Mouse (Mus musculus) natural killer cell, adult 2 months (primary cell): ENCODE results near the gene Rexo4.

Source experiments
- DNase-seq, 2 experiments: peaks; one replicate each; pipeline ENCODE4 v3.0.0; 2022; ENCODE audit warnings: low spot score in 2 of 2

Rexo4 gene

GRCm38 (mm10) chr2:26963923-26964723 is at the start of gene Rexo4:
Gene Rexo4 (minus strand): TSS chr2:26964386.
- DNase-seq, result peak; percentile 94

GRCm38 (mm10) chr2:27009714-27010244 is 45.6 kb upstream of the Rexo4 start, which contains the start of gene Cacfd1:
Gene Cacfd1 (plus strand): TSS chr2:27009926.
- peak; percentile 84 to 88 for DNase-seq

DNA sequence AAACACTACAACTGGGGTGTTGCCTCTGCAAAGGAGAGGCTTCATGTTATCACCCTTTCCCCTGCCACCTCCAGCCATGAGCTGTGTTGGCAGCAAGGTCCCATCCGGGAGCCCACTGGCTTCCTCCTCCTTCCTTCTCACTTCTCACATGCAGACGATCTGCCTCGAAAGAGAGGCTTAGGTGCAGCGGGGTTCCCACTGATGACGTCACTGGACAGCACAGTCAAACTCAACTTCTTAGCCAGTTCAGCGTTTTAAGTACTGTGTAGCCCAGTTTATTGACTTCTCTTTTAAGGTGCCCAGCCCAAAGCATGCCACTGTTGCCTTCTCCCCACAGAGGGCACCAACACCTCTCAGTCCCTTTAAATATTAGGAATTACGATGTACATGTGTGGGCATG is 43.5 kb upstream of the Rexo4 start:
- DNase-seq, result no peak

DNA sequence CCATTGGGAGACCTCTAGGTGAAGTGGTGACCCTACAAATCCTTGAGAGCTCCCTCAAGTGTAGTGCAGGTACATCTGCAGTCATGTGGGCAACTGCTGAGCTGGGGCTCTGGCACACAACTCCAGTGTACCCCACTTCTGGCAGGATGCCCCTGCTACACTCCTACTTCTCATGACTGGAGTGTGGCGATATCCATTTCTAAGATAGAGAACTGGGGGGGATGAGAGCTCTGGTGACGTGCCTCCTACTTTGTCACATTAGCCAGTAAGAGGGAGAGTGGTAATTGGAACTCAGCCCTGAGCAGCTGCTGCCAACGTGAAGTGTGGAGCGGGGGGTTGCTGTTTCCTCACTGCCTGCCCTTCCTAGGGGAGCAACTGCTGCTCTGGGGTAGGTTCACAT is 42.1 kb upstream of the Rexo4 start:
- DNase-seq, result no peak

GRCm38 (mm10) chr2:26997993-26998392 is 33.8 kb upstream of the Rexo4 start:
- no peak for DNase-seq

- no peak for DNase-seq
These were observed 33.3 kb upstream of the Rexo4 start for GRCm38 (mm10) chr2:26997498-26997897.

- no peak for DNase-seq
These were observed 29.8 kb upstream of the Rexo4 start for GRCm38 (mm10) chr2:26993936-26994335.

DNA sequence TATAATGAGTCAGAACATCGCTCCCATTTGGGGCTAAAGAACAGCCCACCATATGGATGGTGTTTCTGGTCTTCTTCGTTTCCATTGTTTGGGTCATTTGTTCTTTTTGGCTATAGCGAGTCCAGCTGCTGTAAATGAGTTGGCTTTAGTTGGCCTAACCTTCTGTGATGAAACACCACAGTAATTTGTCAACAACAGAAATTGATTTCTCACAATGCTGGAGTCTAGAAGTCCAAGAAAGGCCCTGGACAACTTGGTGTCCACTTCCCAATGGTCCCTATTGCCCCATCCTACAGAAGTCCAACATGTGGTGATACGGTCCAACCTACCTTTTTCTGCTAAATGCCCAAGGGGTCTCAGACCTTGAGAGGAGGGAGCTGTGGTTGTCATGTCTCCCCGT is 20.5 kb upstream of the Rexo4 start:
- DNase-seq, result no peak

- no peak for DNase-seq
These were observed 20.0 kb upstream of the Rexo4 start for GRCm38 (mm10) chr2:26984179-26984578.

- no peak for DNase-seq
These were observed 16.2 kb upstream of the Rexo4 start for GRCm38 (mm10) chr2:26980361-26980760.

GRCm38 (mm10) chr2:26973960-26974359 is 9.8 kb upstream of the Rexo4 start:
- DNase-seq, result peak in 1 of 2 experiments; percentile 48

DNA sequence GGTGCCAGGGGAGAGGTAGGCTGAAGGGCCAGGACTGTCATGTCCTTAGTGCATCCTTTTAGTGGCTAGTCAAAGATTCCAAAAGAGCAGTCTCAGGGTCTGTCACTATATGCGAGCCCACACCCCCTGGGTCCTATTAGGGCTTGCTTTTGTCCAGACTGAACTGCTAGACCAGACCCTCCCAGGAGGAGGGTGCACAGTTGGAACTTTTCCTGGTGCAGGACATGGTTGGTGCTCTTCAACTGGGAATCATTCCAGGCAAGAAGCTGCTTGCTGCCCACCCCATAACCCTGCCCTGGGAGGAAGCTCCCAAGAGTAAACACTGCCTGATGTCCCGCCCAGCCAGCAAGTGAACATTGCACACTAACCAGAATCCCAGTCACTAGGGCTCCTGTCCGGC is 8.9 kb upstream of the Rexo4 start, which contains the start of gene Adamts13:
Gene Adamts13, plus strand, starts transcription at position 301 of the 400 bp plus-strand sequence.
- no peak for DNase-seq

- no peak for DNase-seq
These were observed 3.1 kb upstream of the Rexo4 start for GRCm38 (mm10) chr2:26967262-26967661.

- DNase-seq, result no peak
These were observed 661 bp upstream of the Rexo4 start for GRCm38 (mm10) chr2:26964724-26965370.

DNA sequence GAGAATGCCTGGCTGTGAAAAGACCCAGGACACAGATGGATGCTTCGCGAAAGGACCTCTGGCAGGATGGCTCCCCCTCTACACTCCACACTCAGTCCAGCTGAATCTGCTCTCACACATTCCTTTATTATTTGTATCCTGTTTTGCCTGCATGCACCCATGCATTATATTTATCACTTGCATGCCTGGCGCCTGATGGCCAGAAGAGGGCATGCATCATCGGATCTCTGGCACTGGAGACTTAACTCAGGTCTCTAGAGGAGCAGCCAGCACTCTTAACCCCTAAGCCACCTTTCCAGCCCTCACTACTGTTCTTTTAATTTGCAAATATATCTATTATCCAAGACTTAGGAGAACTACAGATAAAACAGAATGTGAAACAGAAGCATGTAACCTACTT is 3.4 kb downstream of the Rexo4 start:
- DNase-seq, result no peak

GRCm38 (mm10) chr2:26957488-26957859 is 6.7 kb downstream of the Rexo4 start:
- no peak for DNase-seq

DNA sequence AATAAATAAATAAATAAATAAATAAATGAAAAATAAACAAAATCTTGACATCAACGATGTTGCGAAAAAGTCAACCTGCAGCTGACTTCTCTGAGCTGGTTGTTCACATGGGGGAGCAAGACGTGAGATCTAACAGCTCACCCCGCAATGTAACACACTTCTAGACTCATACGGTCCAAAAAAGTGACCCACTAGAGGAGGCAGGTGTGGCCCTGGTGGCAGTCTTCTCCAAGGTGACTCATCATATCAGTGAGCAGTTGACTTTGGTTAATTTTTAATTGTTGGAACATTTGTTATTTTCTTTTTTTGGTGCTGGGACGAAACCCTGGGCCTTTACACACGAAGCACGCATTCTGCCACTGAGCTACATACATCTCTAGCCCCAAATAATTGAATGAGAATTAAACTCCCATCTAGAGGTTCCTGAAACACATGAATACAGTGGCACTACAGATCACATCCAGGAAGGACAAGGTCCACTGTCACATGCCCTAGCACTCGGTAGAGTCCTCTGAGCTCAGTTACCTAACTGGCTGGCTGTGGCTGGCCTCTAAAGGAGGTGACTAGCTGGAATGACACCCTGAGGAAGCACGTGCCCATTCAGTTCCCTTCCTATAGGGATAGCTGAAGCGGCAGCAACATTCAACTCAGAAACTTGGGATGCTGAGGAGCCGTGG is 7.2 kb downstream of the Rexo4 start:
- DNase-seq, result no peak

DNA sequence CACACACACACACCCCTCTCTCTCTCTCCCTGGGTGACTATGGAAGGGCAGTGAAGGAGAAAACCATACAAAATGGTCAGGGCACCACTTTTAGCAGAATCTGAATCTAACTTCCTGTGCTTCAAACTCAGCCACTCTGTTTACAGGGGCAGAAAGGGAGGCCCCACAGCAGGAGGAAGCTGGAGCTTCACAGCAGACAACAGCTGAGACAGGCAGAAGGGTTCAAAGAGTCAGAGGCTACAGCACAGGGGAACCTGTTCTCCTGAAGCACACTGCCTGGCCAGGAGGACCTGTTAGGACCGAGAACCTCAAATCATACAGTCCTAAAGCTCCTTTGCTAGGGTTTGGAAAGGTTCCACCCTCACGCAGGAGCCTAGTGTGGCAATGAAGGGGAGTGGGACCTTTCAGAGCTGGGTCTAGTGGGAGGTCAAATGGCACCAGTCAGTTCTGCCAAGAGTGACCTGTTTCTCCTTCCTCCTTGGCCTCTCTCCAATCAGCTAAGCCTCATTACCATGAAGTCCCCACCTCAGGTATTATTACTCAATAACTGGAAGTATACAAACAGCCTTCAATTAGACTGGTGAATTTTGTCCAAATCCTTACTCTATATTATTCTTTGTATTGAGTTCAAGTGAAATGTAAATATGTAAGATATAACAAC is 9.3 kb downstream of the Rexo4 start:
- no peak for DNase-seq

- DNase-seq, result no peak
These were observed 11.3 kb downstream of the Rexo4 start for GRCm38 (mm10) chr2:26952866-26953265.

DNA sequence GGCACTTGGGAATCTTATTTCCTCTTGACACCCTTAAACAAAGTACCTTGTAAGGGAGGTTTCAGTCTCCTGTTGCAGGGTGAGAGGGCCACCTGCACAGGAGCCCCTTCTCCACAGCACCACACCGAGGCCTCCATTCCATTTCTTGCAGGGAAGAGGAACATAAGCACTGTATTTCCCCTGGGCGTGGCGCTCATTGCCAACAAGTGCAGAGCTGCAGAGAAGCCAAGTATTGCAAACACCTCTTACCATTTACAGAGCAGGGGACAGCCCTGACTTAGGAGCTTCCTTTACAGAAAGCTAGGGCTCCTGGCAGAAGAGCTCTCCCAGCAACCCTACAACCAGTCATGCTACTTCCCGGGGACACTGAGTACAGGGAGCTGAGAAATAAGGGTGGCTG is 12.0 kb downstream of the Rexo4 start:
- no peak for DNase-seq

GRCm38 (mm10) chr2:26951346-26951905 is 12.8 kb downstream of the Rexo4 start:
- no peak for DNase-seq

GRCm38 (mm10) chr2:26950411-26950810 is 13.8 kb downstream of the Rexo4 start:
- no peak for DNase-seq
